Mouse (Mus musculus) midbrain, embryonic 11.5 days (tissue): Measurements from ENCODE around the gene Nr2e1. TPM values are rescaled to one million over a fixed set of nuclear protein-coding genes. Genes with fewer than 3 reads are reported as not detected.

Experiments used
- ATAC-seq: fragments of 200-750 bp; cut with Nextera tagmentation; 2 replicates; pipeline ENCODE4 v1.8.0; 2017; ENCODE audit warnings: moderate TSS enrichment, moderate library complexity; ENCODE audit not compliant: low FRiP score
- DNase-seq: peaks from one replicate; pipeline ENCODE4 v3.0.0; 2015; ENCODE audit warnings: low spot score; ENCODE audit errors: missing footprints
- H3K27ac ChIP-seq: fragments of 300-500 bp; sonication (generic); 2 replicates; pipeline ENCODE4 v1.5.1; 2014; ENCODE audit warnings: low read depth, low read length
- H3K27me3 ChIP-seq: fragments of 300-500 bp; sonication (generic); 2 replicates; pipeline ENCODE4 v1.6.1; 2014; ENCODE audit warnings: mild to moderate bottlenecking, low read length, moderate library complexity, mixed read lengths; ENCODE audit not compliant: control insufficient read depth, insufficient read depth
- H3K36me3 ChIP-seq: fragments of 300-500 bp; sonication (generic); 2 replicates; pipeline ENCODE4 v1.6.1; 2014; ENCODE audit warnings: mild to moderate bottlenecking, low read length, moderate library complexity, mixed read lengths; ENCODE audit not compliant: control insufficient read depth, insufficient read depth
- H3K4me1 ChIP-seq: fragments of 300-500 bp; sonication (generic); 2 replicates; pipeline ENCODE4 v1.6.1; 2014; ENCODE audit warnings: low read length; ENCODE audit not compliant: control insufficient read depth, insufficient read depth
- H3K4me2 ChIP-seq: fragments of 300-500 bp; sonication (generic); 2 replicates; pipeline ENCODE4 v1.6.1; 2014; ENCODE audit warnings: mild to moderate bottlenecking, moderate library complexity
- H3K4me3 ChIP-seq: fragments of 300-500 bp; sonication (generic); 2 replicates; pipeline ENCODE4 v1.5.1; 2014; ENCODE audit warnings: low read depth, low read length
- H3K9ac ChIP-seq: fragments of 300-500 bp; sonication (generic); 2 replicates; pipeline ENCODE4 v1.6.1; 2014; ENCODE audit warnings: low read length
- H3K9me3 ChIP-seq: fragments of 300-500 bp; sonication (generic); 2 replicates; pipeline ENCODE4 v1.6.1; 2016; ENCODE audit warnings: low read length; ENCODE audit not compliant: control insufficient read depth
- WGBS: fragments of 180-500 bp; shearing (Covaris S2); extraction: QIAGEN DNeasy Blood & Tissue Kit; methylation state at CpG from one replicate; pipeline ENCODE4 v1.1.7; 2014; 5-methylcytosine and 5-hydroxymethylcytosine counted together
- polyA plus RNA-seq: library from polyadenylated mRNA; unstranded; fragments of >200 nt; fragmentation: Nextera tagmentation; extraction: Ambion mirVana; gene quantifications from 2 replicates; pipeline ENCODE4 v1.2.1, GENCODE M21; 2014

Gene Nr2e1
- polyA plus RNA-seq, 1 experiment from 2014 or later: 32.6 TPM

DNA sequence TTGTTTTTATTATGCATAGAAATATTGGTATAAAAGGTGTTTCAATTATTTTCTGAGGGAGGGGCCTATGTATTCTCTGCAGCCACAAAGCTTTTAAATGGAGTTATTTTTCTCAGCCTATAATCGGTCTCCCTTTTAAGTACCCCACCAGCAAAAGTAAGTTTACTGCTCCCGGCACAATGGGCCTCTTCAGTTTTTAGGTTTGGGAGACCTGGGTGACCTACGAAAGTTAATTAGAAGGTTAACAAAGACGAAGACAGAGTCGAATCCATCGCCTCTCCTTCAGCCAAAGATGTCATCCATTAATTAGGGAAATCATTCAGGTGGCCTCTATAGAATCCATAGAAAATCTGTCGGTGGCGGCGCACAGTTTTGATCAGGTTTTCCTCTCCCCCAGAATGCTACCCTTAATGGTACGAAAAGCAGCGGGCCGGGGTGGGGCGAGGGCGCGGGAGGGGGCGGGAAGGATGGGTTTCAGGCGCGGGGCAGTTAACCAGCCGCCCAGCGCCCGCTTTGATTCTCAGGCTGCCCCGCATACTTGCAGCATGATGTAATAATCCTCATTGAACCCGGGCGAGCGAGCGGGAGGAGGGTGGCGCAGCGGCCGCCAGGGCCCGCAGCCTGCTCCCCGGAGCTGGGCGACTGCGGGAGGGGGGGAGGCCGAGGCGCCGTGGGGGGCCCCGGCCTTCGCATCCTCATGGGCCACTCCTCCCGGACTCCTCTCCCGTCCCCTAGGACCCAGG is 30.4 kb upstream of the Nr2e1 start:
- 1% methylated on average over 39 of the region's 40 CpGs for WGBS
- Histone ChIP-seq H3K9ac (peak overlapping the region; percentile 60), H3K4me1 (peaks cover 22% of the 10 kb centered on the region), H3K9me3 (no peaks in the 10 kb centered on the region), H3K4me2 (peak overlapping the region; percentile 59), H3K36me3 (no peaks in the 10 kb centered on the region), H3K27ac (no peak overlapping the region), H3K4me3 (peak overlapping the region; percentile 31), H3K27me3 (peaks cover 33% of the 10 kb centered on the region)
- ATAC-seq: peak; percentile 90
- DNase-seq: peak; percentile 96

DNA sequence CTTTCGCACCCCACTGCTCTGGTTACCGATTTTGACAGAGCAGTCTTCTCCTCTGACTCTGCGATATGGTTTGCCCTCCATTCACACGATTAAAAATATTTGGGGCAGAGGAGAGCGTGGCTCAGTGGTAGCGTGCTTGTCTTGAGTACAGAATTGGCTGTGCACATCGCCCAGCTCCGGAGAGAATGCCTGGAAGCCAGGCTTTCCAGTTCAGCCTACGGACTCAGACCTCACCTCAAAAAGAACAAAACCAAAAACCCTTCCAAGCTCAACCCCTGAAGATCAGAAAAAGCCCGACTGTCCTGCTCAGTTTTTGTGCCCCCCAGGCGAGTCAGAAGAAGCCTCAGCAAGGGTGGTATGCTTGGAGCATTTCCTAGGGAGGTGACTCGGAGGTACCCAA is 29.6 kb upstream of the Nr2e1 start:
- no peaks in the 10 kb centered on the region for H3K9me3 ChIP-seq
- H3K36me3 ChIP-seq: no peaks in the 10 kb centered on the region
- H3K4me2 ChIP-seq: peak overlapping the region; percentile 59
- DNase-seq (peak; percentile 94), ATAC-seq (no peak)
- WGBS: 6% methylated on average over 12 of the region's 12 CpGs
- H3K9ac ChIP-seq: peak overlapping the region; percentile 15; the same call in 1 of the 2 replicates
- peaks cover 33% of the 10 kb centered on the region for H3K27me3 ChIP-seq
- no peak overlapping the region; the same call in 1 of the 2 replicates for H3K27ac ChIP-seq
- no peak overlapping the region for H3K4me3 ChIP-seq
- H3K4me1 ChIP-seq: peaks cover 16% of the 10 kb centered on the region

DNA sequence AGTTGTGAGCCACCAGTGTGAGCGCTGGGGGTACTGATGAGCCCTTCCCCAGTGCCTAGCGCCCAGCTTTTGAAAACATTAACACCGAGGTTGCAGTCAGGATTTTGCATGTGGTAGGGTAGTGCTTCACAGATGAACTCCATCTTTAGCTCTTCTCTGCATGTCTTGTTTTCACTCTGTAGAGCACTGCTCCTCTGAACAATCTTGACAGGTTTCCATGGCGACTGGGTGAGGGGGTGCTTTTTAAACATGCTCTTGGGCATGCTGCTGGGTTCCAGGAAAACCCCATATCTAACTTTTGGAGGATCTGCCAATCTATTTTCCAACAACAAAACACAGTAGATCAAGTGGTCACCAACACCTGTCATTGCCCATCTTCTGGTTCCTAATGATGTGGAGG is 23.3 kb upstream of the Nr2e1 start:
- Histone ChIP-seq H3K9me3 (peaks cover 7% of the 10 kb centered on the region; the same call in 1 of the 2 replicates), H3K4me3 (no peak overlapping the region), H3K4me2 (no peak overlapping the region), H3K9ac (no peak overlapping the region), H3K4me1 (no peaks in the 10 kb centered on the region), H3K27ac (no peak overlapping the region), H3K36me3 (no peaks in the 10 kb centered on the region), H3K27me3 (peaks cover 6% of the 10 kb centered on the region; the same call in 1 of the 2 replicates)
- peak; percentile 37 for DNase-seq
- ATAC-seq: no peak
- 77% methylated on average over 4 of the region's 4 CpGs for WGBS

DNA sequence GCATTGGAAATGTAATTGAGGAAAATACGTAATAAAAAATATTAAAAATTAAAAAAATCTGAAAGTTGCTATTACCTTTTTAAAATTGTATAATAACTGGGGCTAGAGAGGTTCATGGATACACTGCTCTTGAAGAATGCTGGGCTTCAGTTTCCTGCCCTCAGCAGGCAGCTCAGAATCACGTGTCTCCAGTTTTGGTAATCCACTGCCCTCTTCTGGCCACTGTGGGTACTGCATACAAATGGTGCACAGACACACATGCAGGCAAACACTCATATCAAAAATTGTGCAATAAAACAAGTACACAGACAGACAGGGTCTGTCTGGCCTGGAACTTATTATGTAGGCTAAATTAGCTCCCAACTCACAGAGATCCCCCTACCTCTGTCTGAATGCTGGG is 21.4 kb upstream of the Nr2e1 start:
- H3K4me2 ChIP-seq: no peak overlapping the region
- H3K9ac ChIP-seq: no peak overlapping the region
- H3K27me3 ChIP-seq: no peaks in the 10 kb centered on the region
- no peaks in the 10 kb centered on the region for H3K36me3 ChIP-seq
- peak; percentile 85 for DNase-seq
- H3K27ac ChIP-seq: no peak overlapping the region
- ATAC-seq: no peak
- peaks cover 7% of the 10 kb centered on the region; the same call in 1 of the 2 replicates for H3K9me3 ChIP-seq
- WGBS: 66% methylated on average over 2 of the region's 2 CpGs
- no peak overlapping the region for H3K4me3 ChIP-seq
- no peaks in the 10 kb centered on the region for H3K4me1 ChIP-seq

DNA sequence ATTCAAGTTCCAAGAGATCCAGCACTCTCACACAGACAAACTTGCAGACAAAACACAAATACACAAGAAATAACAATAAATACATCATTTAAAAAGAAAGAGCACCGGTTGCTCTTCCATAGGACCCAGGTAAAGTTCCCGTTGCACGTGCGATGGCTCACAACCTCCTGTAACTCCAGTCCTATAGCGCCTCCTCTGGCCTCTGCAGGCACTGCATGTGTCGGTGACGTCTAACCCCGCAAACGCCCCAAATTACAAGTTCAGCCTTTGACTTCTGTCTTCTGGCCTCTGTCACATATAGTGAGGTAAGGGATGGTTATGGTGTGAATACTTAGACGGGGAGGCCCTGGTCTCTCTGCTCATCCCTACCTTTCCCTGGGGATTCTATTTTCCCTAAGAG is 18.1 kb upstream of the Nr2e1 start:
- WGBS: 24% methylated on average over 10 of the region's 10 CpGs
- Histone ChIP-seq H3K9ac (no peak overlapping the region), H3K4me2 (no peak overlapping the region), H3K36me3 (no peaks in the 10 kb centered on the region), H3K9me3 (peaks cover 4% of the 10 kb centered on the region; the same call in 1 of the 2 replicates), H3K27me3 (no peaks in the 10 kb centered on the region), H3K27ac (no peak overlapping the region), H3K4me3 (no peak overlapping the region), H3K4me1 (no peaks in the 10 kb centered on the region)
- ATAC-seq: no peak
- peak; percentile 85 for DNase-seq

DNA sequence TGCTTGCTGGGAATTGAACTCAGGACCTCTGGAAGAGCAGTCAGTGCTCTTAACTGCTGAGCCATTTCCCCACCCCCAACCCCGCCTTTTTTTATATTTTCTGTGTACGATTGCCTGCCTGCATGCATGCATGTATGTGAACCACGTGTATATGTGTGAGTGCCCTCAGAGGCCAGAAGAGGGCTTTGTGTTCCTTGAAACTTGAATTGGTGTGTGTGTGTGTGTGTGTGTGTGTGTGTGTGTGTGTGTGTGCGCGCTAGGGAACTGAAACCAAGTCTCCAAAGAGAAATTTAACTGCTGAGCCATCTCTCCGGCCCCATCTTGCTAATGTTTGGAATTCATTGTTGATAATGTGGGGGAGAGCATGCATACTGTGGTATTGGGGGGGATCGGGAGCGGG is 15.2 kb upstream of the Nr2e1 start:
- DNase-seq (no peak), ATAC-seq (no peak)
- H3K27ac ChIP-seq: no peak overlapping the region
- no peak overlapping the region for H3K4me2 ChIP-seq
- WGBS: 86% methylated on average over 8 of the region's 8 CpGs
- H3K9me3 ChIP-seq: no peaks in the 10 kb centered on the region
- H3K4me3 ChIP-seq: no peak overlapping the region
- H3K4me1 ChIP-seq: no peaks in the 10 kb centered on the region
- H3K27me3 ChIP-seq: peaks cover 15% of the 10 kb centered on the region
- no peaks in the 10 kb centered on the region for H3K36me3 ChIP-seq
- no peak overlapping the region for H3K9ac ChIP-seq

DNA sequence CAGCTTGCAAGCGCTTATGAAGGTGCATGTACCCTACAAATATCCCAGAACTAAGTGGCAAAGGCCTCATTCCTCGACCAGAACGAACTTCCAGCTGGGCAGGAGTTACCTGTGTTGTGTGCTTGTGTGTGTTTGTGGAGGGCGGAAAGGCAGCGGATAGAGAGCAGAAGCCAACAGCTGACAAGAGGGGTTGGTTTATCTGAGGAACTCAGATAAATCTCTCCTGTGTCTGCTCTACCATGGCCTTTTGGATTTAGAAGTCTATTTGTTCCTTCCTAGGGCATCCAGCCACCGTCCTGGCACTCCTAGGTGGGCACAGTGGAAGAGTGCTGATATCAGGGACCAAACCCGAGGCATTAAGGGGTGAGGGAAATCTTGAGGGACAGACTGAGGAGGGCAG is 9.8 kb upstream of the Nr2e1 start:
- Histone ChIP-seq H3K9ac (no peak overlapping the region), H3K4me3 (no peak overlapping the region), H3K27ac (no peak overlapping the region), H3K4me2 (no peak overlapping the region), H3K36me3 (no peaks in the 10 kb centered on the region), H3K27me3 (peaks cover 65% of the 10 kb centered on the region), H3K4me1 (peaks cover 38% of the 10 kb centered on the region), H3K9me3 (no peaks in the 10 kb centered on the region)
- 19% methylated on average over 7 of the region's 7 CpGs for WGBS
- peak; percentile 91 for DNase-seq
- ATAC-seq: no peak

DNA sequence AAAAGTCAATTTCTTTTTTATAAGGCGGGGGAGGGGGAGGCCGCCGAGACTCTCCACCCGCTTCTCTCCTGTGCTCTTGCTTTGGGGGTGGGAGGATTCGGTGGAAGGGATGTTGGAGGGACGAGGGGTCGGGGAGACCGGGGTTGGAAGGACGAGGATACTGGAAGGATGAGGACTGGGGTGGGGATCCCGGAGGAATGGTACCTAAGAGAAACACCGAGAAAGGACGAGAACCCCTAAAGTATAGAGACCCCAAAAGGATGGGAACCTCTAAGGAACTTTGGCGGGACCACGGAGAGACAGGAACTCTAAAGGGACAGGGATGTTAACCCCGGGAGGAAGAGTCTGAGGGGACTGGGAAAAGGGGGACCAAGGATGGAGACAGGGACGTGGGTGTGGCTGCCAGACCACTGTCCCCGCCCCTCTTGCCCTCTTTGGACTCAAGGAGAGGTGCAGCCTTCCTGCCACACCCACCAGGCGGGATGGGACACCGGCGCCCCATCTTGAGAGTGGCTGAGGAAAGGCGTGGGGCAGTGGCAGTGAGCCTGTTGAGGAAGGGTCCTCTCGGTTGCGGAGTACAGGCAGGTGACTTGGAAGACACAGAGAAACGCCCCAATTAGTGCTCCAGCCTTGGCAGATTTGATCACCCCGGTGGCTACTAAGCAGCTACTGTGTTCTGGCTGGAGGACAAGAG is 8.7 kb upstream of the Nr2e1 start:
- Histone ChIP-seq H3K9ac (peak overlapping the region; percentile 51), H3K27me3 (peaks cover 74% of the 10 kb centered on the region), H3K9me3 (no peaks in the 10 kb centered on the region), H3K4me2 (peak overlapping the region; percentile 55), H3K4me1 (peaks cover 39% of the 10 kb centered on the region), H3K27ac (no peak overlapping the region), H3K4me3 (peak overlapping the region; percentile 22), H3K36me3 (no peaks in the 10 kb centered on the region)
- peak; percentile 67 for ATAC-seq
- WGBS: under 1% methylated on average over 24 of the region's 25 CpGs
- peak; percentile 96 for DNase-seq
